Mouse (Mus musculus) embryonic facial prominence, embryonic 11.5 days (tissue): ENCODE results near the gene Gm10837. TPM values are rescaled to one million over a fixed set of nuclear protein-coding genes. Genes with fewer than 3 reads are reported as not detected.
"Not testable (repeated sequence)": the region's sequence is repeated elsewhere in the genome, so short reads cannot be mapped to it uniquely, and the experiment has no call there.

Source experiments
- ATAC-seq: fragments of 200-750 bp; cut with Nextera tagmentation; replicated peaks from 2 replicates; pipeline ENCODE4 v1.8.0; 2017; ENCODE audit warnings: low read depth; ENCODE audit not compliant: insufficient number of reproducible peaks, low FRiP score, low TSS enrichment
- DNase-seq: peaks from one replicate; pipeline ENCODE4 v3.0.0-alpha.2; 2015; ENCODE audit warnings: low spot score
- H3K27ac ChIP-seq: fragments of 300-500 bp; sonication (generic); replicated peaks from 2 replicates; pipeline ENCODE4 v1.5.1; 2014; ENCODE audit warnings: mild to moderate bottlenecking, low read depth, low read length, control low read depth
- H3K27me3 ChIP-seq: fragments of 300-500 bp; sonication (generic); 2 replicates; pipeline ENCODE4 v1.6.1; 2014; ENCODE audit warnings: mild to moderate bottlenecking, low read length, moderate library complexity, mixed read lengths; ENCODE audit not compliant: control insufficient read depth, insufficient read depth
- H3K36me3 ChIP-seq: fragments of 300-500 bp; sonication (generic); replicated peaks from 2 replicates; pipeline ENCODE4 v1.6.1; 2014; ENCODE audit warnings: low read depth, mild to moderate bottlenecking, low read length, moderate library complexity, mixed read lengths; ENCODE audit not compliant: control insufficient read depth, insufficient read depth
- H3K4me1 ChIP-seq: fragments of 300-500 bp; sonication (generic); 2 replicates; pipeline ENCODE4 v1.6.1; 2014; ENCODE audit warnings: low read length, mixed read lengths; ENCODE audit not compliant: control insufficient read depth, insufficient read depth
- H3K4me2 ChIP-seq: fragments of 300-500 bp; sonication (generic); 2 replicates; pipeline ENCODE4 v1.6.1; 2014; ENCODE audit warnings: low read depth, mild to moderate bottlenecking, control low read depth, low read length, moderate library complexity
- H3K4me3 ChIP-seq: fragments of 300-500 bp; sonication (generic); 2 replicates; pipeline ENCODE4 v1.5.1; 2014; ENCODE audit warnings: low read depth, low read length, control low read depth
- H3K9ac ChIP-seq: fragments of 300-500 bp; sonication (generic); replicated peaks from 2 replicates; pipeline ENCODE4 v1.6.1; 2014; ENCODE audit warnings: mild to moderate bottlenecking, control low read depth, low read length
- H3K9me3 ChIP-seq: fragments of 300-500 bp; sonication (generic); replicated peaks from 2 replicates; pipeline ENCODE4 v1.6.1; 2016; ENCODE audit warnings: mild to moderate bottlenecking, low read length, inconsistent platforms, mixed read lengths; ENCODE audit not compliant: control insufficient read depth
- WGBS: fragments of 180-500 bp; shearing (Covaris S2); extraction: QIAGEN DNeasy Blood & Tissue Kit; methylation state at CpG from one replicate; pipeline ENCODE4 v1.1.7; 2014; 5-methylcytosine and 5-hydroxymethylcytosine counted together
- polyA plus RNA-seq: library from polyadenylated mRNA; unstranded; fragments of >200 nt; fragmentation: Nextera tagmentation; extraction: Ambion mirVana; gene quantifications from 2 replicates; pipeline ENCODE4 v1.2.1, GENCODE M21; 2014

Gene Gm10837
- polyA plus RNA-seq, 1 experiment from 2014 or later: not detected

DNA sequence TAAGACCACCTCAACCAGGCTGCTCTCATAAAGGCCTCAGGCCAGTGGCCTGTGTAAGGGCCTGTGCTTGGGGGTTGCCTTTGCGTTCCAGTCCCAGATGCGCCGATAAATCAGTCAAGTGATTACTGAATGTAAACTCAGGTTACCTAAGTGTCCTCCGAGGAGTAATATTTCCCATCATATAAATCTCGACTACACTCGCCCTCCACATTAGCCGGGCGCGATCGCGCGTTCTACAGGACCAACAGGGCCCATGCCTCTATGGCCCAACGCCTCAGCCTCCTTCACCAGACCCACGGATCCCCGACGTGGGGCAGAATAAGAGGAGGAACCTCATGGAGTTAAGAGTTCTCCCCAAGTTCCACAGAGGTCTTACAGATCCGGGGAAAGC lies 27.7 kb upstream of the Gm10837 start:
- no peak overlapping the region for H3K4me2 ChIP-seq
- peak overlapping the region; percentile 48 for H3K9ac ChIP-seq
- peak overlapping the region; percentile 54 for H3K4me3 ChIP-seq
- H3K9me3 ChIP-seq: no peaks in the 10 kb centered on the region
- ATAC-seq: no peak
- H3K4me1 ChIP-seq: peaks cover 11% of the 10 kb centered on the region
- DNase-seq: peak; percentile 15
- no peaks in the 10 kb centered on the region for H3K36me3 ChIP-seq
- WGBS: 5% methylated on average over 17 of the region's 17 CpGs
- H3K27me3 ChIP-seq: peaks cover 55% of the 10 kb centered on the region
- no peak overlapping the region for H3K27ac ChIP-seq

DNA sequence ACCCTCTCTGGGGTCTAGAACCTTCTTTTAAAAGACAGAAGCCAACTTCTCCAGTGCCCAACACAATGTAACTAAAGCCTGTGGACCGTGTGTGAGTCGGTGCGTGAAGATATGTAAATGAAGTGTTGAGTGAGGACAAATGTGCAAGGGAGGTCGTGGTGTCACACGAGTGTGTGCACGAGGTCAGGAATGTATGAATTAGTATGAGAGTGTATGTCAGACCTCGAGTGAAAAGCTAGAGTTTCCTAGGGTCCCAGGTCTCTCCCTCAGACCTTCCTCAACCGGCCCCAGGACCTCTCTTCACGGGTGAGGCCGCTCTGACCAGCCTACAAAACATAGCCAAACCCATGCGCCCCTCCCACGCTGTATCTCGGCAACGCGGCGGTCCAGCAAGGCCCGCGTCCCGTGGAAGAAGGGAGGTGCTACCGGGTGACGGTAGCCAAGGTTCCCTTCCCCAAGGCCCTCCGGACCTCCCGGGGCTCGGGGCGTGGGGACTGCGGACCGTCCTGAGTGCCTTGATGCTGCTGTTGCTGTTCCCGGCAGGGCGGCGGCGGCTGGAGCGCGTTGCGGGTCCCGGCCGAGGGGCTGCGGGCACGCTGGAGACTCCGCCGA lies 27.2 kb upstream of the Gm10837 start:
- ATAC-seq: no peak
- WGBS: under 1% methylated on average over 40 of the region's 40 CpGs
- peaks cover 60% of the 10 kb centered on the region for H3K27me3 ChIP-seq

DNA sequence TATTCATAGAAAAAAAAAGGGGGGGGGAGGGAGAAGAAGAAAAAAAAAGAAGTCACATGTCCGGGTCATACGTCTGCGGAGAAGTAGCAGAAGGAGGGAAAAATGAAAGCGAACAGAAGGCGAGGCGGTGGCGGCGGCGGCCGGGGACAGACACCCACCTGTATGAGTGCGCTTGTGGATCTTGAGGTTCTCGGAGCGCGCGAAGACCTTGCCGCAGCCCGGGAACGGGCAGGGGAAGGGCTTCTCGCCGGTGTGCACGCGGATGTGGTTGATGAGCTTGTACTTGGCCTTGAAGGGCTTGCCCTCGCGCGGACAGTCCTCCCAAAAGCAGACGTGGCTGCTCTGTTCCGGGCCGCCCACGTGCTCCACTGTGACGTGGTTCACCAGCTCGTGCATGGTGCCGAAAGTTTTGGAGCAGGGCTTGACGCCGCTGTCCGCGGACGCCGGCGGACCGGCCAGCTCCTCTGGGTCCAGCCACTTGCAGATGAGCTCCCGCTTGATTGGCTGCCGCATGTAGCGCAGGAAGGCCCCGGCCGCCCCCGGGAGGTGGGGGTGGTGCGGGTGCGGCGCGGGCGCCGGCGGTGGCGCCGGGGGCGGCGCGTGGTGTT lies 26.5 kb upstream of the Gm10837 start:
- peak overlapping the region; percentile 54 for H3K4me3 ChIP-seq
- not testable (repeated sequence) for H3K36me3 ChIP-seq, H3K9me3 ChIP-seq
- H3K27me3 ChIP-seq: peaks cover 66% of the 10 kb centered on the region
- DNase-seq: peak; percentile 46
- ATAC-seq: peak; percentile 44
- peaks cover 11% of the 10 kb centered on the region for H3K4me1 ChIP-seq
- WGBS: under 1% methylated on average over 54 of the region's 58 CpGs
- H3K9ac ChIP-seq: peak overlapping the region; percentile 68
- H3K27ac ChIP-seq: peak overlapping the region; percentile 79
- H3K4me2 ChIP-seq: peak overlapping the region; percentile 90

More for the DNA sequence above, 27.2 kb upstream of the Gm10837 start:
- no peaks in the 10 kb centered on the region for H3K9me3 ChIP-seq
- DNase-seq: peak; percentile 11
- no peak overlapping the region; the same call in 1 of the 2 replicates for H3K27ac ChIP-seq
- peaks cover 11% of the 10 kb centered on the region for H3K4me1 ChIP-seq
- H3K9ac ChIP-seq: peak overlapping the region; percentile 68
- no peaks in the 10 kb centered on the region for H3K36me3 ChIP-seq
- peak overlapping the region; percentile 90 for H3K4me2 ChIP-seq
- H3K4me3 ChIP-seq: peak overlapping the region; percentile 54

DNA sequence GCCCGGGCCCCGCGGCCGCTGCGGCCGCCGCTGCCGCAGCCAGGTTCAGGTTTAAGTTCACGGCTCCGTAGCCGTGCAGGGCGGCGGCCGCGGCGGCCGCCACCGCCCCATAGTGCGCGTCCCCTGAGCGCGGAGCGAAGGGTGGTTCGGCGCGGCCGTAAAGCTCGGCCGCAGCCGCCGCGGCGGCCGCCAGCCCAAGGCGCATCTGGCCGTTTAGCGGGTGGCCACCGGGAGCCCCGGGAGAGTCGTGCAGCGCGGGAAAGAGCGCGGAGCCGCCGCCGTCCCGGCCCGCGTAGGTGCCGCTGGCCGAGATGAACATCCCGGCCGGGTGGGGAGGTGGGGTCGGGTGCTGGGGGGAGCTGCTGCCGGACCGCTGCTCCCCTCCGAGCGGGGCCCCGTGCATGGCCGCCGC lies 26.0 kb upstream of the Gm10837 start:
- peak overlapping the region; percentile 54 for H3K4me3 ChIP-seq
- H3K9ac ChIP-seq: peak overlapping the region; percentile 68
- DNase-seq (peak; percentile 42), ATAC-seq (no peak)
- no peaks in the 10 kb centered on the region for H3K36me3 ChIP-seq
- H3K27me3 ChIP-seq: peaks cover 66% of the 10 kb centered on the region
- peaks cover 11% of the 10 kb centered on the region for H3K4me1 ChIP-seq
- H3K9me3 ChIP-seq: no peaks in the 10 kb centered on the region
- H3K27ac ChIP-seq: peak overlapping the region; percentile 79
- under 1% methylated on average over 23 of the region's 62 CpGs for WGBS
- peak overlapping the region; percentile 90 for H3K4me2 ChIP-seq

DNA sequence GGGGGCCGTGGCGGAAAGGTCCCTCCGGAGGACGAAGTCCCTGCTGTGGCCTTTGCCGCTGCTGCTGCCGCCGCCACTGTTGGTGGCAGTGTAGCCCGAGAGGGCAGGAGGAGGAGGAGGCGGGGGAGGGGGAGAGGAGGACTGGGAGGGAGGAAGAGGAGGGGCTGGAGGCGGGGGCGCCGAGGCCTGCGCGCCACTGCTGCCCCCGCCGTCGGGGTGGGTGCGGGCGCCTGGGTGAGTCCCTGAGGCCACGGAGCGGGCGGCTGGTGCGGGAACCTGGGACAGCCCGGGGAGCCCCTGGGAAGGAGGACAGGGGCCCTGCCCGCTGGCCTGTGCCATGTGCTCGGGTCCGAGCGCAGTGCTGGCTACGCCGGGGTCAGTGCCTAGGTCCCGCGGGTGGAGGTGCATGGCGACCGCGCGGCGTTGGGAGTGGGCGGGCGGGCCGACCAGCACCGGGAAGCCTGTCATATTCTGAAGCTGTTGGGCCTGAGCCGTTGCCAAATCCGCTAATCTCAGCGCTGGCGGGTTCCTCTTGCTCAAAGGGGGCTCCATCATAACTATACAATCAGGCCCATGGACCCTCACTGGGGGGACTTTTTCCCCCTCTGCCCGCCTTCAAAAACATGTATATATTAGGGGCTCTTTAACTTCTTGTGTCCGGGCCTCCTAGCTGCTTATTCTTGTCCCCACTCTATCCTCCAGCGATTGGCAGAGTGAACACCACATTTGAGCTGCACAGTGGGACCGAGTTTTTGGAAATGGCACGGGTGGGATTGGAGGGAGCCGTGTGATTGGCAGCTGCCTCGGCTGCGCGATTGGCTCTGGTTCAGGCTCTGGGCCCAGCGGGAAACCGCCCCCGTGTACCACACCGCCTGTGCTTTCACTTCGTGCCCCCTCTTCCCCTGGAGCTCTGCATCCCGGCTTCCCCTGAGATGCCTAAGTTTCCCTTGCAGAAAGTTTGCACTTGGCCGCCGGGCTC lies 25.3 kb upstream of the Gm10837 start, which contains the start of gene Zic5:
Gene Zic5 (minus strand): TSS at position 915 of the 979 bp plus-strand sequence.
- peak; percentile 71 for DNase-seq

DNA sequence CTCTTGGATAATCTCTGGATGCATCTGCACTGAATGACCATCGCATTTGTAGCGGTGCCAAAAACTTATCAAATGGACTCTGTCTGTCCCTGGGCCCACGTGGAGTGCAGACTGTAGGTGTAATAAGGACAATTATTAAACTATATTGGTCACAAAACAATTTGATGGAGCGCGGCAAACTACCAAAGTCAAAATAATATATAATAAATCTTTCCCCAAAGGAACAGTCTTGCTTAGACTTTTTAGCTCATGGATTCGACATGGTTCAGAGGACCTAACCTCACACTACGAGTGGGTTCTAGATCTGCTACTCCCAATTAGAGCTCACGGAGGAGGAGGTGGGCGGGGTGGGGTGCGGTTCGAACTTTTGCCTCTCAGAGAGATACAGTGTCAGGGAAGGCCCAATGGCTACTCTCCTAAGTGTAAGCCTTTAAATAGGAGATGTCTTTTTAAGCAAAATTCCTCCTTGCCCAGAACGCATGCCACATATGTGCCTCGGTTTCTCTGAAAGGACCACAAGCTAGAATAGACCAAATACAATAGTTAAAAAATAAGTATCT lies 24.4 kb upstream of the Gm10837 start:
- H3K9me3 ChIP-seq: no peaks in the 10 kb centered on the region
- no peaks in the 10 kb centered on the region for H3K36me3 ChIP-seq
- DNase-seq (peak; percentile 3), ATAC-seq (no peak)
- peak overlapping the region; percentile 54 for H3K4me3 ChIP-seq
- peak overlapping the region; percentile 90; the same call in 1 of the 2 replicates for H3K4me2 ChIP-seq
- 21% methylated on average over 13 of the region's 13 CpGs for WGBS
- no peak overlapping the region for H3K9ac ChIP-seq
- H3K4me1 ChIP-seq: peaks cover 11% of the 10 kb centered on the region
- no peak overlapping the region for H3K27ac ChIP-seq
- H3K27me3 ChIP-seq: peaks cover 67% of the 10 kb centered on the region

More for the DNA sequence above, 25.3 kb upstream of the Gm10837 start, which contains the start of gene Zic5:
- Histone ChIP-seq H3K27me3 (peaks cover 64% of the 10 kb centered on the region), H3K4me2 (peak within 1 kb of the TSS; percentile 90), H3K4me3 (peak within 1 kb of the TSS; percentile 54), H3K9me3 (no peaks in the 10 kb centered on the region), H3K36me3 (no peaks in the 10 kb centered on the region), H3K9ac (peak within 1 kb of the TSS; percentile 68), H3K4me1 (peaks cover 11% of the 10 kb centered on the region), H3K27ac (peak within 1 kb of the TSS; percentile 79)
- ATAC-seq: peak; percentile 83
- under 1% methylated on average over 52 of the region's 62 CpGs for WGBS

DNA sequence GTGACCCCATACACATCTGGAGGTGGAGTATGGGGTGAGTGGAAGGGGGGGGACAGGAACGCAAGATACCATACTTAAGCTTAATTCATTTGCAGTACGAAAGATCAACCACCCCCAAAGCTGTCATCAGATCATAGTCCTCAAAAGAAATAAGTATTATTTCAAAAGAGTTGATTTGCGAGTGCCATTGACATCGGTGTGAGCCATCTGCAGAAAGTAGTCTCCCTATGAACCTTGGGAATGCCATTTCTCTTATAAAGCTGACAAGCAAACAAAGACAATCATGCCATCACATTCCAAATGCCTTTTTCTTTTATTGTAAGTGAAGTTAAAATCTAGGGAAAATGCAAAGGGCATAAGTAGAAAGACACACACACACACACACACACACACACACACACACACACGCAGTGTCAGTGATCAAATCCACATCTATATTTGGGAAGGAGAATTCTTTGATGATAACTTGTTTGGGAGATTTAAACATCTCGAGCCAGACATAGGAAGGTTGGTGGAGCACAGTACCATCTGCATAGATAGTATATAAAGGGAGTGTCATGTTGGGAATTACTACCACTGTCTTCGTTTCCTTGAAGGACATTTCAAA lies 23.5 kb upstream of the Gm10837 start:
- H3K4me1 ChIP-seq: peaks cover 11% of the 10 kb centered on the region
- H3K9ac ChIP-seq: no peak overlapping the region
- ATAC-seq: no peak
- no peak overlapping the region for H3K27ac ChIP-seq
- H3K27me3 ChIP-seq: peaks cover 70% of the 10 kb centered on the region
- no peak overlapping the region for H3K4me3 ChIP-seq
- H3K9me3 ChIP-seq: no peaks in the 10 kb centered on the region
- no peaks in the 10 kb centered on the region for H3K36me3 ChIP-seq
- WGBS: 57% methylated on average over 7 of the region's 7 CpGs
- no peak for DNase-seq
- H3K4me2 ChIP-seq: no peak overlapping the region
